Mouse (Mus musculus): ENCODE measurements around the gene Galnt17. TPM values are rescaled to one million over a fixed set of nuclear protein-coding genes. Genes with fewer than 3 reads are reported as not detected.
A peak's percentile ranks its signal among the peaks of the same experiment; 100 is the strongest.

Gene Galnt17
- polyA plus RNA-seq, 1 experiment from 2014 or later = 4.1 TPM

DNA sequence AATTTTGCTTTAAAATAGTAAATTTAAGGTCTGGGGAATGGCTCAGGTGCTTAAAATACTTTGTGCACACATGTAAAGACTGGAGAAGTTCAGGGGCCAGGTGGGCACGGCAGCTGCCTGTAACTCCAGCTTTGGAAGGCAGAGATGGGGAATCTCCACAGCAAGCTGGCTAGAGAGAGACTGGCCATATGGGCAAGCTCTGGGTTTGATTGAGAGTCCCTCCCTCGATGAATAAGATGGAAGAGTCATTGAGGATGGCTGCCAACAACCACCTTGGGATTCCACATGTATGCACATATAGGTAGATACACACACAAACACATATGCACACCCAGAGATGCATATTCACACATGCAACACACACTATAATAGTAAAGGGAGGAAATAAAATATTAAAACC is 42.0 kb downstream of the Galnt17 start:
- 80% methylated on average over 2 of the region's 2 CpGs for WGBS

DNA sequence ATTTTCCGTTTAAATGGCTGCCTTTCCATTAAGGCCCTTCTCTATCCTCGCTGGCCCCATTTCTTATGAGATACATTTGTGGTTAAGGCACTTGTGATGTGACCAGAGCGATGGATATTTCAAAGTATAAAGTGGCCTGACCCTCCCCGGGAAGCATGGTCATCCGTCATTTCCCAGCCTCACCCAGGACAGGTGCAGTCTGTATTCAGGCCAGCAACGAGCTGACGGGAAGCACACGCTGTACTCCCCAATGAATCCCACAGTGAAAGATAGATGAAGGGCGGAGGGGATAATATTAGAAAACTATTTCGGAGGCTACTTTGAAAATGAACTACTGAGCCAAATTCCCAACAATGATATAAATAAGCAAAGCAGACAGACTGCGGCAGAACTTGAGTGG is 44.2 kb downstream of the Galnt17 start:
- DNase-seq (ENCODE audit: low spot score) (peak; percentile 13), ATAC-seq (ENCODE audit: low read depth) (peak; percentile 55; the same call in 1 of the 2 replicates)
- Histone ChIP-seq H3K4me2 (ENCODE audit: low read depth, low read length) (no peak overlapping the region), H3K36me3 (ENCODE audit: control insufficient read depth, insufficient read depth, low read length) (no peaks in the 10 kb centered on the region), H3K27ac (replicated peaks; ENCODE audit: low read depth, low read length) (no peak overlapping the region), H3K9me3 (ENCODE audit: control insufficient read depth, low read length) (0 out of 2 replicates have a peak, but pooled peaks cover 3% of the 10 kb centered on the region), H3K27me3 (replicated peaks; ENCODE audit: control insufficient read depth, insufficient read depth, low read length) (no peaks in the 10 kb centered on the region), H3K4me1 (ENCODE audit: control insufficient read depth, insufficient read depth, low read length) (no peaks in the 10 kb centered on the region), H3K4me3 (ENCODE audit: low read depth, low read length) (no peak overlapping the region), H3K9ac (ENCODE audit: low read depth, low read length) (no peak overlapping the region)
- 68% methylated on average over 11 of the region's 11 CpGs for WGBS

More for the DNA sequence above, 42.0 kb downstream of the Galnt17 start:
- H3K4me2 ChIP-seq (ENCODE audit: low read depth, low read length) = no peak overlapping the region
- ATAC-seq (ENCODE audit: low read depth) (no peak), DNase-seq (ENCODE audit: low spot score) (no peak)
- no peaks in the 10 kb centered on the region for H3K9me3 ChIP-seq (ENCODE audit: control insufficient read depth, low read length)
- no peak overlapping the region for H3K27ac ChIP-seq (replicated peaks; ENCODE audit: low read depth, low read length)
- H3K4me3 ChIP-seq (ENCODE audit: low read depth, low read length) = no peak overlapping the region
- H3K27me3 ChIP-seq (replicated peaks; ENCODE audit: control insufficient read depth, insufficient read depth, low read length) = no peaks in the 10 kb centered on the region
- H3K4me1 ChIP-seq (ENCODE audit: control insufficient read depth, insufficient read depth, low read length) = no peaks in the 10 kb centered on the region
- no peaks in the 10 kb centered on the region for H3K36me3 ChIP-seq (ENCODE audit: control insufficient read depth, insufficient read depth, low read length)
- H3K9ac ChIP-seq (ENCODE audit: low read depth, low read length) = no peak overlapping the region

GRCm38 (mm10) chr5:131250701-131251636 is 57.3 kb downstream of the Galnt17 start:
- WGBS = 66% methylated on average over 8 of the region's 8 CpGs

DNA sequence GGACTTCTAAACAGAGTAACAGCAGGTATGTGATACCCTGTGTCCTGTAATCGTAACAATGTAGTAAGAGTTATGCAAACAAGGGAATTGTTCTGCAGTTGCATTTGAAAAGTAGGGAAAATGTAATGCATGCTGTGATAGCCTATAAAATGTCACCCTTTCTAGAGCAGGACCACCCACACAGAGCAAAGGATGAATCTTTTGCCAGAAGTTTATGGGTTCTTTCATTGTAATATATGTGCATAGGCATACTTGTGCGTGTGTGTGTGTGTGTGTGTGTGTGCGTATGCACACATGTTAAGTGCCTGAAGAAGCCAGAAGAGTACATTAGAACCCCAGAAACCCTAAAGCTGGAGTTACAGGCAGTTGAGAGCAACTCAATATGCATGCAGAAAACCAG is 59.9 kb downstream of the Galnt17 start:
- 87% methylated on average over 3 of the region's 3 CpGs for WGBS
- no peak for DNase-seq (ENCODE audit: low spot score)
- Histone ChIP-seq H3K36me3 (ENCODE audit: control insufficient read depth, insufficient read depth, low read length) (no peaks in the 10 kb centered on the region), H3K27ac (replicated peaks; ENCODE audit: low read depth, low read length) (no peak overlapping the region), H3K4me1 (ENCODE audit: control insufficient read depth, insufficient read depth, low read length) (peaks cover 3% of the 10 kb centered on the region), H3K9ac (ENCODE audit: low read depth, low read length) (no peak overlapping the region), H3K27me3 (replicated peaks; ENCODE audit: control insufficient read depth, insufficient read depth, low read length) (no peaks in the 10 kb centered on the region), H3K4me2 (ENCODE audit: low read depth, low read length) (no peak overlapping the region), H3K4me3 (ENCODE audit: low read depth, low read length) (no peak overlapping the region), H3K9me3 (ENCODE audit: control insufficient read depth, low read length) (no peaks in the 10 kb centered on the region)
- no peak for ATAC-seq (ENCODE audit: low read depth)

More at GRCm38 (mm10) chr5:131250701-131251636, 57.3 kb downstream of the Galnt17 start:
- no peak for ATAC-seq (ENCODE audit: low read depth)
- DNase-seq (ENCODE audit: low spot score) = peak; percentile 82
- H3K27ac ChIP-seq (replicated peaks; ENCODE audit: low read depth, low read length) = 0 out of 2 replicates have a peak overlapping the region, but pooled peaks have one; percentile 33
- peaks cover 3% of the 10 kb centered on the region for H3K4me1 ChIP-seq (ENCODE audit: control insufficient read depth, insufficient read depth, low read length)
- no peak overlapping the region for H3K4me2 ChIP-seq (ENCODE audit: low read depth, low read length)
- no peak overlapping the region for H3K4me3 ChIP-seq (ENCODE audit: low read depth, low read length)
- H3K36me3 ChIP-seq (ENCODE audit: control insufficient read depth, insufficient read depth, low read length) = no peaks in the 10 kb centered on the region
- no peaks in the 10 kb centered on the region for H3K27me3 ChIP-seq (replicated peaks; ENCODE audit: control insufficient read depth, insufficient read depth, low read length)
- H3K9ac ChIP-seq (ENCODE audit: low read depth, low read length) = no peak overlapping the region
- H3K9me3 ChIP-seq (ENCODE audit: control insufficient read depth, low read length) = no peaks in the 10 kb centered on the region

DNA sequence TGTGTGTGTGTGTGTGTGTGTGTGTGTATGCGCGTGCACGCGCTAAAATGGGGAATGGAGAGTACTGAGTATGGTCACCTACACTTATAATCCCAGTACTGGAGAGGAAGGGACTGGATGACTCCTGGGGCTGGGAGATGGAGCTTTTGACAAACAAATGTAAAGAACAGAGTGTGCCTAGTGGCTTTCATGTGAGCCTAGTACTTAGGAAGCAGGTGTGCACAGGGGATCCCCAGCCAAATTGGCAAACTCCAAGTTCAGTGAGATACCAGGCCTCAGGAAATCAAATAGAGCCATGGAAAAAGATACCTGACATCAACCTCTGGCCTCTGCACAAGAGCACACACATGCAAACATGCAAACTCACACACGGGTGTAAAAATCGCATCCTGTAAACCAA is 61.7 kb downstream of the Galnt17 start:
- H3K9me3 ChIP-seq (ENCODE audit: control insufficient read depth, low read length) = no peaks in the 10 kb centered on the region
- no peak overlapping the region for H3K27ac ChIP-seq (replicated peaks; ENCODE audit: low read depth, low read length)
- no peak for ATAC-seq (ENCODE audit: low read depth)
- H3K4me3 ChIP-seq (ENCODE audit: low read depth, low read length) = no peak overlapping the region
- no peaks in the 10 kb centered on the region for H3K27me3 ChIP-seq (replicated peaks; ENCODE audit: control insufficient read depth, insufficient read depth, low read length)
- H3K36me3 ChIP-seq (ENCODE audit: control insufficient read depth, insufficient read depth, low read length) = no peaks in the 10 kb centered on the region
- H3K4me1 ChIP-seq (ENCODE audit: control insufficient read depth, insufficient read depth, low read length) = peaks cover 3% of the 10 kb centered on the region
- H3K9ac ChIP-seq (ENCODE audit: low read depth, low read length) = no peak overlapping the region
- no peak for DNase-seq (ENCODE audit: low spot score)
- no peak overlapping the region for H3K4me2 ChIP-seq (ENCODE audit: low read depth, low read length)
- 97% methylated on average over 6 of the region's 6 CpGs for WGBS

DNA sequence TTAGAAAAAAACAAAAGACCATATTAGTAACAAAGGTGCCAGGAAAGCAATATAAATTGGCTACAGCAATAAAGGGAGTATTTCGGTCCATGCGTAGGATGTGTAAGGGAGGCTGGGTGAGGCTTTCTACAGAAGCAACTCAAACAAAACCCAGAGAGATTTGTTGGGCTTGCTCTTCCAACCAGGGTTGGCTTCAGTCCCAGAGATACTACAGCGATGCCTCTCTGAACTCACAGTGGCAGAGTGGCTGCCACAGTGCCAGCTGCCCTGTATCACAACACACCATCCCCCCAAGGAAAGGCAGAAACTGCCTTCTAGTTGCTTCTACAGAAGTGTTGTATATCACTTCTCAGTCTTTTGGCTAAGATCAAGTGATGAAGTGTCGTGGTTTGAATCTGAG is 66.6 kb downstream of the Galnt17 start:
- Histone ChIP-seq H3K4me2 (ENCODE audit: low read depth, low read length) (no peak overlapping the region), H3K9ac (ENCODE audit: low read depth, low read length) (no peak overlapping the region), H3K4me3 (ENCODE audit: low read depth, low read length) (no peak overlapping the region), H3K27me3 (replicated peaks; ENCODE audit: control insufficient read depth, insufficient read depth, low read length) (no peaks in the 10 kb centered on the region), H3K27ac (replicated peaks; ENCODE audit: low read depth, low read length) (no peak overlapping the region), H3K4me1 (ENCODE audit: control insufficient read depth, insufficient read depth, low read length) (no peaks in the 10 kb centered on the region), H3K36me3 (ENCODE audit: control insufficient read depth, insufficient read depth, low read length) (no peaks in the 10 kb centered on the region), H3K9me3 (ENCODE audit: control insufficient read depth, low read length) (no peaks in the 10 kb centered on the region)
- ATAC-seq (ENCODE audit: low read depth) = no peak
- DNase-seq (ENCODE audit: low spot score) = no peak
- WGBS = 95% methylated on average over 4 of the region's 4 CpGs

DNA sequence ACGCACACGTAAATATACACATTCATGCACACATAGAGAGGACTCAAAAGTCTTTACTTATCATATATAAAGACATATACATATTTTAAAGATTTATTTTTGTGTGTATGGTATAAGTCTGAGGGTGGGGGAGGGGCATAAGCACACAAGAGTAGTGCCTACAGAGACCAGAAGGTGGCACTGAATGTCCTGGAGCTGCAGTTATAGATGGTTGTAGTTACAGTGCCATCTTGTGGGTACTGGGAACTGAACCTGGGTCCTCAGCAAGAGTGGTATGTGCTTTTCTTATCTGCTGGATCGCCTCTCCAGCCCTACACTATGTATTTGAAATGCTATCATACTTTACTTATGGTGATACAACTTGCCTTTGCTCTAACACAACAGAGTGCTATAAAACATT is 68.5 kb downstream of the Galnt17 start:
- H3K27ac ChIP-seq (replicated peaks; ENCODE audit: low read depth, low read length) = no peak overlapping the region
- 93% methylated on average over 3 of the region's 3 CpGs for WGBS
- H3K4me3 ChIP-seq (ENCODE audit: low read depth, low read length) = no peak overlapping the region
- no peak for DNase-seq (ENCODE audit: low spot score)
- no peaks in the 10 kb centered on the region for H3K4me1 ChIP-seq (ENCODE audit: control insufficient read depth, insufficient read depth, low read length)
- H3K4me2 ChIP-seq (ENCODE audit: low read depth, low read length) = no peak overlapping the region
- H3K27me3 ChIP-seq (replicated peaks; ENCODE audit: control insufficient read depth, insufficient read depth, low read length) = no peaks in the 10 kb centered on the region
- H3K9me3 ChIP-seq (ENCODE audit: control insufficient read depth, low read length) = no peaks in the 10 kb centered on the region
- H3K36me3 ChIP-seq (ENCODE audit: control insufficient read depth, insufficient read depth, low read length) = no peaks in the 10 kb centered on the region
- no peak for ATAC-seq (ENCODE audit: low read depth)
- no peak overlapping the region for H3K9ac ChIP-seq (ENCODE audit: low read depth, low read length)

DNA sequence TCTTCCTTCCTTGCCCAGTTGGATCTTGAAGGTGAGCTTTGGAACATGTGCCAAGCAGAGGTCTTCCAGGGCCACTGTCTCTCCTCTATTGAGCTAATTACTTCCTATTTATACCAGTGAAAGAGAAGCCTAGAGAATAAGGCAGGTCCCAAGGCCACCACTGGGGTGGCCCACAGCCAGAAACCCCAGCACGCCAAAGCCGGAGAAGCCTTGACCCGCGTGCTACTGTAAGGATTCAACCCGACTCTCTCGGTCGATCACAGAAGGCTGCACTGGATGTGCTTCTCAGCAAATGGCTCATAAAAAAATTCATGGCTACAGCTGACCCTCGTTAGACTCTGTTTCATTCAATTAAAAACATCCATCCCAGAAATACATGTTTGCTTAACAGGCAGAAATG is 71.4 kb downstream of the Galnt17 start:
- Histone ChIP-seq H3K9ac (ENCODE audit: low read depth, low read length) (no peak overlapping the region), H3K4me2 (ENCODE audit: low read depth, low read length) (no peak overlapping the region), H3K4me1 (ENCODE audit: control insufficient read depth, insufficient read depth, low read length) (no peaks in the 10 kb centered on the region), H3K4me3 (ENCODE audit: low read depth, low read length) (no peak overlapping the region), H3K27ac (replicated peaks; ENCODE audit: low read depth, low read length) (no peak overlapping the region), H3K9me3 (ENCODE audit: control insufficient read depth, low read length) (no peaks in the 10 kb centered on the region), H3K36me3 (ENCODE audit: control insufficient read depth, insufficient read depth, low read length) (no peaks in the 10 kb centered on the region), H3K27me3 (replicated peaks; ENCODE audit: control insufficient read depth, insufficient read depth, low read length) (no peaks in the 10 kb centered on the region)
- ATAC-seq (ENCODE audit: low read depth) (no peak), DNase-seq (ENCODE audit: low spot score) (no peak)
- 79% methylated on average over 8 of the region's 8 CpGs for WGBS

- Histone ChIP-seq H3K4me3 (ENCODE audit: low read depth, low read length) (no peak overlapping the region), H3K27ac (replicated peaks; ENCODE audit: low read depth, low read length) (no peak overlapping the region), H3K4me1 (ENCODE audit: control insufficient read depth, insufficient read depth, low read length) (0 out of 2 replicates have a peak, but pooled peaks cover 2% of the 10 kb centered on the region), H3K9me3 (ENCODE audit: control insufficient read depth, low read length) (no peaks in the 10 kb centered on the region), H3K27me3 (replicated peaks; ENCODE audit: control insufficient read depth, insufficient read depth, low read length) (no peaks in the 10 kb centered on the region), H3K9ac (ENCODE audit: low read depth, low read length) (no peak overlapping the region), H3K4me2 (ENCODE audit: low read depth, low read length) (no peak overlapping the region), H3K36me3 (ENCODE audit: control insufficient read depth, insufficient read depth, low read length) (no peaks in the 10 kb centered on the region)
- 90% methylated on average over 8 of the region's 8 CpGs for WGBS
- no peak for DNase-seq (ENCODE audit: low spot score)
- ATAC-seq (ENCODE audit: low read depth) = no peak
These were observed 74.5 kb downstream of the Galnt17 start for GRCm38 (mm10) chr5:131233828-131234227.

Data from embryonic facial prominence, embryonic 14.5 days (tissue).